Mouse (Mus musculus) forebrain, embryonic 15.5 days (tissue): Measurements from ENCODE around the gene Poln. TPM values are rescaled to one million over a fixed set of nuclear protein-coding genes. Genes with fewer than 3 reads are reported as not detected.

ENCODE experiments used
- ATAC-seq: fragments of 200-750 bp; cut with Nextera tagmentation; replicated peaks from 2 replicates; pipeline ENCODE4 v1.8.0; 2017; ENCODE audit warnings: mild to moderate bottlenecking, moderate TSS enrichment, moderate library complexity
- H3K27ac ChIP-seq: fragments of 300-500 bp; sonication (generic); replicated peaks from 2 replicates; pipeline ENCODE4 v1.5.1; 2015; ENCODE audit warnings: mild to moderate bottlenecking, inconsistent platforms
- H3K27me3 ChIP-seq: fragments of 300-500 bp; sonication (generic); 2 replicates; pipeline ENCODE4 v1.6.1; 2015; ENCODE audit warnings: inconsistent platforms
- H3K36me3 ChIP-seq: fragments of 300-500 bp; sonication (generic); 2 replicates; pipeline ENCODE4 v1.6.1; 2015; ENCODE audit warnings: mild to moderate bottlenecking, inconsistent platforms
- H3K4me1 ChIP-seq: fragments of 300-500 bp; sonication (generic); 2 replicates; pipeline ENCODE4 v1.6.1; 2015; ENCODE audit warnings: inconsistent platforms
- H3K4me2 ChIP-seq: fragments of 300-500 bp; sonication (generic); replicated peaks from 2 replicates; pipeline ENCODE4 v1.6.1; 2015; ENCODE audit warnings: mild to moderate bottlenecking, inconsistent platforms
- H3K4me3 ChIP-seq: fragments of 300-500 bp; sonication (generic); 2 replicates; pipeline ENCODE4 v1.5.1; 2015; ENCODE audit warnings: mild to moderate bottlenecking, inconsistent platforms
- H3K9ac ChIP-seq: fragments of 300-500 bp; sonication (generic); replicated peaks from 2 replicates; pipeline ENCODE4 v1.6.1; 2015; ENCODE audit warnings: mild to moderate bottlenecking, inconsistent platforms
- H3K9me3 ChIP-seq: fragments of 300-500 bp; sonication (generic); 2 replicates; pipeline ENCODE4 v1.6.1; 2016; ENCODE audit warnings: inconsistent platforms
- WGBS: fragments of 180-500 bp; shearing (Covaris S2); methylation state at CpG from one replicate; pipeline ENCODE4 v1.1.7; 2015; ENCODE audit warnings: mixed read lengths; 5-methylcytosine and 5-hydroxymethylcytosine counted together
- polyA plus RNA-seq: library from polyadenylated mRNA; unstranded; fragments of >200 nt; fragmentation: Nextera tagmentation; extraction: Ambion mirVana; gene quantifications from 2 replicates; pipeline ENCODE4 v1.2.1, GENCODE M21; 2015

The Poln gene
- polyA plus RNA-seq, 1 experiment from 2014 or later, result 0.34 TPM

GRCm38 (mm10) chr5:34031022-34031421, 138.2 kb downstream of the Poln start:
- Histone ChIP-seq H3K9ac (no peak overlapping the region), H3K27me3 (no peaks in the 10 kb centered on the region), H3K9me3 (no peaks in the 10 kb centered on the region), H3K4me1 (no peaks in the 10 kb centered on the region), H3K27ac (no peak overlapping the region), H3K36me3 (no peaks in the 10 kb centered on the region), H3K4me3 (no peak overlapping the region), H3K4me2 (no peak overlapping the region)
- 75% methylated on average over 6 of the region's 6 CpGs for WGBS
- ATAC-seq, result no peak

- Histone ChIP-seq H3K4me2 (no peak overlapping the region), H3K4me1 (no peaks in the 10 kb centered on the region), H3K27me3 (no peaks in the 10 kb centered on the region), H3K36me3 (no peaks in the 10 kb centered on the region), H3K9me3 (no peaks in the 10 kb centered on the region), H3K4me3 (no peak overlapping the region), H3K27ac (no peak overlapping the region), H3K9ac (no peak overlapping the region)
- 60% methylated on average over 4 of the region's 4 CpGs for WGBS
- ATAC-seq, result no peak
Observed at GRCm38 (mm10) chr5:34030101-34030500, 139.1 kb downstream of the Poln start.

GRCm38 (mm10) chr5:34018968-34019367, 150.3 kb downstream of the Poln start:
- Histone ChIP-seq H3K9ac (no peak overlapping the region), H3K4me3 (no peak overlapping the region), H3K4me2 (no peak overlapping the region), H3K27me3 (no peaks in the 10 kb centered on the region), H3K4me1 (no peaks in the 10 kb centered on the region), H3K9me3 (no peaks in the 10 kb centered on the region), H3K36me3 (no peaks in the 10 kb centered on the region), H3K27ac (no peak overlapping the region)
- no peak for ATAC-seq
- 79% methylated on average over 4 of the region's 4 CpGs for WGBS

- no peaks in the 10 kb centered on the region for H3K36me3 ChIP-seq
- H3K27ac ChIP-seq, result no peak overlapping the region
- H3K4me2 ChIP-seq, result no peak overlapping the region
- no peaks in the 10 kb centered on the region for H3K9me3 ChIP-seq
- no peaks in the 10 kb centered on the region for H3K27me3 ChIP-seq
- H3K4me3 ChIP-seq, result no peak overlapping the region
- H3K4me1 ChIP-seq, result no peaks in the 10 kb centered on the region
- H3K9ac ChIP-seq, result no peak overlapping the region
- ATAC-seq, result no peak
- WGBS, result 73% methylated on average over 1 of the region's 1 CpGs
Observed at GRCm38 (mm10) chr5:34014652-34015051, 154.6 kb downstream of the Poln start.

- H3K4me2 ChIP-seq, result no peak overlapping the region
- no peak for ATAC-seq
- no peak overlapping the region for H3K4me3 ChIP-seq
- no peak overlapping the region for H3K9ac ChIP-seq
- no peaks in the 10 kb centered on the region for H3K36me3 ChIP-seq
- no peaks in the 10 kb centered on the region for H3K27me3 ChIP-seq
- H3K4me1 ChIP-seq, result peaks cover 11% of the 10 kb centered on the region
- H3K27ac ChIP-seq, result no peak overlapping the region
- H3K9me3 ChIP-seq, result no peaks in the 10 kb centered on the region
- WGBS, result 90% methylated on average over 4 of the region's 4 CpGs
Observed at GRCm38 (mm10) chr5:34007392-34007941, 161.8 kb downstream of the Poln start.

- H3K4me2 ChIP-seq, result no peak overlapping the region
- 93% methylated on average over 4 of the region's 4 CpGs for WGBS
- no peaks in the 10 kb centered on the region for H3K9me3 ChIP-seq
- no peak overlapping the region for H3K4me3 ChIP-seq
- H3K27me3 ChIP-seq, result no peaks in the 10 kb centered on the region
- H3K4me1 ChIP-seq, result peaks cover 15% of the 10 kb centered on the region
- no peak overlapping the region for H3K9ac ChIP-seq
- ATAC-seq, result no peak
- no peaks in the 10 kb centered on the region for H3K36me3 ChIP-seq
- no peak overlapping the region for H3K27ac ChIP-seq
Observed at GRCm38 (mm10) chr5:34006832-34007231, 162.4 kb downstream of the Poln start.

- Histone ChIP-seq H3K9me3 (no peaks in the 10 kb centered on the region), H3K27me3 (no peaks in the 10 kb centered on the region), H3K36me3 (peaks cover 7% of the 10 kb centered on the region; the same call in 1 of the 2 replicates), H3K4me2 (no peak overlapping the region), H3K27ac (no peak overlapping the region), H3K9ac (no peak overlapping the region), H3K4me3 (no peak overlapping the region), H3K4me1 (peaks cover 20% of the 10 kb centered on the region)
- no peak for ATAC-seq
- 84% methylated on average over 5 of the region's 5 CpGs for WGBS
Observed at GRCm38 (mm10) chr5:34004618-34005017, 164.6 kb downstream of the Poln start.

GRCm38 (mm10) chr5:34002636-34003035, 166.6 kb downstream of the Poln start:
- Histone ChIP-seq H3K27ac (peak overlapping the region; percentile 19; the same call in 1 of the 2 replicates), H3K36me3 (peaks cover 7% of the 10 kb centered on the region; the same call in 1 of the 2 replicates), H3K27me3 (no peaks in the 10 kb centered on the region), H3K9me3 (no peaks in the 10 kb centered on the region), H3K9ac (no peak overlapping the region), H3K4me2 (no peak overlapping the region), H3K4me3 (no peak overlapping the region), H3K4me1 (peaks cover 40% of the 10 kb centered on the region)
- 0 out of 2 replicates have a peak, but pooled peaks have one; percentile 39 for ATAC-seq
- 41% methylated on average over 4 of the region's 4 CpGs for WGBS

GRCm38 (mm10) chr5:34001401-34001800, 167.8 kb downstream of the Poln start:
- Histone ChIP-seq H3K4me1 (peaks cover 47% of the 10 kb centered on the region), H3K4me3 (no peak overlapping the region)

GRCm38 (mm10) chr5:34000809-34001208, 168.4 kb downstream of the Poln start:
- 97% methylated on average over 25 of the region's 25 CpGs for WGBS
- ATAC-seq, result no peak

More at GRCm38 (mm10) chr5:34001401-34001800, 167.8 kb downstream of the Poln start:
- Histone ChIP-seq H3K9me3 (no peaks in the 10 kb centered on the region), H3K27me3 (no peaks in the 10 kb centered on the region), H3K4me2 (no peak overlapping the region), H3K36me3 (peaks cover 7% of the 10 kb centered on the region; the same call in 1 of the 2 replicates), H3K9ac (no peak overlapping the region), H3K27ac (no peak overlapping the region)
- no peak for ATAC-seq
- WGBS, result 100% methylated on average over 1 of the region's 1 CpGs

GRCm38 (mm10) chr5:33999466-34000090, 169.7 kb downstream of the Poln start:
- Histone ChIP-seq H3K4me2 (peak overlapping the region; percentile 79), H3K27ac (no peak overlapping the region), H3K27me3 (no peaks in the 10 kb centered on the region), H3K4me1 (peaks cover 53% of the 10 kb centered on the region), H3K36me3 (peaks cover 7% of the 10 kb centered on the region; the same call in 1 of the 2 replicates), H3K4me3 (no peak overlapping the region), H3K9me3 (no peaks in the 10 kb centered on the region), H3K9ac (no peak overlapping the region)
- 73% methylated on average over 6 of the region's 6 CpGs for WGBS
- no peak for ATAC-seq

More at GRCm38 (mm10) chr5:34000809-34001208, 168.4 kb downstream of the Poln start:
- Histone ChIP-seq H3K4me2 (no peak overlapping the region), H3K27me3 (no peaks in the 10 kb centered on the region), H3K4me1 (peaks cover 47% of the 10 kb centered on the region), H3K4me3 (no peak overlapping the region), H3K36me3 (peaks cover 7% of the 10 kb centered on the region; the same call in 1 of the 2 replicates), H3K9ac (no peak overlapping the region), H3K9me3 (no peaks in the 10 kb centered on the region), H3K27ac (no peak overlapping the region)

GRCm38 (mm10) chr5:33998505-33998877, 170.8 kb downstream of the Poln start:
- H3K4me3 ChIP-seq, result peak overlapping the region; percentile 89
- 91% methylated on average over 3 of the region's 3 CpGs for WGBS
- no peak for ATAC-seq
- no peak overlapping the region for H3K27ac ChIP-seq
- no peaks in the 10 kb centered on the region for H3K27me3 ChIP-seq
- H3K9ac ChIP-seq, result peak overlapping the region; percentile 91; the same call in 1 of the 2 replicates
- no peaks in the 10 kb centered on the region for H3K9me3 ChIP-seq
- peaks cover 7% of the 10 kb centered on the region; the same call in 1 of the 2 replicates for H3K36me3 ChIP-seq
- peaks cover 53% of the 10 kb centered on the region for H3K4me1 ChIP-seq
- H3K4me2 ChIP-seq, result peak overlapping the region; percentile 79
